Mouse (Mus musculus): Measurements from ENCODE around the gene Zfp184. TPM values are rescaled to one million over a fixed set of nuclear protein-coding genes. Genes with fewer than 3 reads are reported as not detected.
A peak's percentile ranks its signal among the peaks of the same experiment; 100 is the strongest.

Gene Zfp184
- polyA plus RNA-seq, 1 experiment from 2014 or later = 25.9 TPM

GRCm38 (mm10) chr13:21917480-21917879, 27.4 kb upstream of the Zfp184 start:
- H3K36me3 ChIP-seq (ENCODE audit: control insufficient read depth, insufficient read depth, low read length) = no peaks in the 10 kb centered on the region
- peak overlapping the region; percentile 51 for H3K4me3 ChIP-seq (ENCODE audit: low read depth, low read length)
- peaks cover 7% of the 10 kb centered on the region; the same call in 1 of the 2 replicates for H3K27me3 ChIP-seq (ENCODE audit: control insufficient read depth, insufficient read depth, low read length)
- ATAC-seq (replicated peaks; ENCODE audit: low FRiP score) (no peak), DNase-seq (ENCODE audit: low spot score) (no peak)
- under 1% methylated on average over 11 of the region's 11 CpGs for WGBS
- H3K27ac ChIP-seq (ENCODE audit: low read depth, low read length) = no peak overlapping the region
- no peak overlapping the region for H3K9ac ChIP-seq (ENCODE audit: low read length)
- 0 out of 2 replicates have a peak, but pooled peaks cover 2% of the 10 kb centered on the region for H3K4me1 ChIP-seq (replicated peaks; ENCODE audit: control insufficient read depth, insufficient read depth, low read length)
- peak overlapping the region; percentile 63 for H3K4me2 ChIP-seq (ENCODE audit: low read depth, low read length, severe bottlenecking)
- H3K9me3 ChIP-seq (ENCODE audit: control insufficient read depth, low read length) = no peaks in the 10 kb centered on the region

GRCm38 (mm10) chr13:21917992-21918391, 26.9 kb upstream of the Zfp184 start:
- Histone ChIP-seq H3K4me2 (ENCODE audit: low read depth, low read length, severe bottlenecking) (peak overlapping the region; percentile 63), H3K9me3 (ENCODE audit: control insufficient read depth, low read length) (no peaks in the 10 kb centered on the region), H3K4me1 (replicated peaks; ENCODE audit: control insufficient read depth, insufficient read depth, low read length) (0 out of 2 replicates have a peak, but pooled peaks cover 2% of the 10 kb centered on the region), H3K27me3 (ENCODE audit: control insufficient read depth, insufficient read depth, low read length) (peaks cover 7% of the 10 kb centered on the region; the same call in 1 of the 2 replicates), H3K9ac (ENCODE audit: low read length) (peak overlapping the region; percentile 9; the same call in 1 of the 2 replicates), H3K27ac (ENCODE audit: low read depth, low read length) (no peak overlapping the region), H3K4me3 (ENCODE audit: low read depth, low read length) (peak overlapping the region; percentile 51), H3K36me3 (ENCODE audit: control insufficient read depth, insufficient read depth, low read length) (no peaks in the 10 kb centered on the region)
- ATAC-seq (replicated peaks; ENCODE audit: low FRiP score) (no peak), DNase-seq (ENCODE audit: low spot score) (no peak)
- 0% methylated on average over 16 of the region's 16 CpGs for WGBS

DNA sequence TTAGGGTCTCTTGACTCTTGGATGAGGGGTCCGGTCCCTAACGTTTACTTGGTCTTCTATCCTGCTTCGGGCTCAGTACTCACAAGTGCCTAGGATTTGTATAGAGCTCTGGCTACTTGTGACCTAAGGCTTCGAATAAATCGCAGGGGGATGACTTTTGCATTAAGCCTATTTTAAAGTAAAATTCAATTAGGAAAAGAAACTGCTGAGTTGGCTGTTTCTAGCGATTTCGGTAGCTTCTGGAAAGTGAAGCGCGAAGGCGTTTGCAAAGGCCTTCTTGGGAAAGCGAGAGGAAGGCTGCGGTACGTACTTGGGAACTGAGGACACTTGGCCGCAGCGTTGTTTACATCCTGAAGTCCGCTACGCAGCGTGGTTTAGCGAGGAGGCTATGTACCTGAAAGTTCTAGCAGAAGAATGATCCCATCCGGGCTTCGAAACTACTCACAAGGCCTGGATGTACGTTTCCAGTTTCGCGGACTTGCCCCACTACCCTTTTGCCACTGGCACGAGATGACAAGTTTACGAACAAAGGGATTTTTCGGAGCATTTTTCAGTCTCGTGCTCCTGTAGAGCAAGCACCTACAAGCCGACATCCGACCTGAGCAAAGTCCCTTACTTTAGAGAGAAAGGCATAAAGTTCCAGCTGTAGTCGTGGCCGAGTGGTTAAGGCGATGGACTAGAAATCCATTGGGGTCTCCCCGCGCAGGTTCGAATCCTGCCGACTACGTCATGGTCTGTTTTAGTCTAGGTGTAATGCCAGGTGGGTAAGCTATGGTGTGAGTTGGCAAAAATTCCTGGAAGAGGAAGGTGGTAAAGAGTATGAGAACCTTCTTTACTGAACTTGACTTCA, 26.1 kb upstream of the Zfp184 start:
- peaks cover 7% of the 10 kb centered on the region; the same call in 1 of the 2 replicates for H3K27me3 ChIP-seq (ENCODE audit: control insufficient read depth, insufficient read depth, low read length)
- no peaks in the 10 kb centered on the region for H3K36me3 ChIP-seq (ENCODE audit: control insufficient read depth, insufficient read depth, low read length)
- 0 out of 2 replicates have a peak, but pooled peaks cover 2% of the 10 kb centered on the region for H3K4me1 ChIP-seq (replicated peaks; ENCODE audit: control insufficient read depth, insufficient read depth, low read length)
- no peaks in the 10 kb centered on the region for H3K9me3 ChIP-seq (ENCODE audit: control insufficient read depth, low read length)
- WGBS = under 1% methylated on average over 38 of the region's 38 CpGs
- ATAC-seq (replicated peaks; ENCODE audit: low FRiP score) (peak; percentile 87), DNase-seq (ENCODE audit: low spot score) (peak; percentile 91)
- peak overlapping the region; percentile 54 for H3K9ac ChIP-seq (ENCODE audit: low read length)
- H3K4me3 ChIP-seq (ENCODE audit: low read depth, low read length) = peak overlapping the region; percentile 51
- H3K4me2 ChIP-seq (ENCODE audit: low read depth, low read length, severe bottlenecking) = peak overlapping the region; percentile 63
- H3K27ac ChIP-seq (ENCODE audit: low read depth, low read length) = no peak overlapping the region

DNA sequence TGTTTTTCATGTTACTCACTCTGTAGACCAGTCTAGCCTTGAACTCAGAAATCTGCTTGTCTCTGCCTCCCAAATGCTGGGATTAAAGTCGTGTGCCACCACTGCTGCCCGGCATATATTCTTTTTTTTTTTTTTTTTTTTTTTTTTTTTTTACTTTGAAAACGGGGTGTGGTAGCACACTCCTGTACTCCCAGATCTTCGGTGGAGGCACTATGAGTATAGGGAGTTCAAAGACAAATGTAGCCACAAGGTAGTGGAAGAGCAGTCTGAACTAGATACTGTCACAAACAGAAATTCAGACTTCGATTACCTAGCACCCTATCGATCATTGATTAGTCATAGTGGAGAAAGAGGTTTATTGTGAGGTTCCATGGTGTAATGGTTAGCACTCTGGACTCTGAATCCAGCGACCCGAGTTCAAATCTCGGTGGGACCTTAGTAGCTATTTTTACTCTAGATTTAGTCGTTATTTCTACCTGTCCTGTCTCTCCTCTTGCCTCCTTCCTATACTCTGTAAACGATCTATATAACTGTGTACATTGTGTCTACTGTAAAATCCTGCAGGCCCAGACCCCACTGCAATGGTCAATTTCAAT, 25.0 kb upstream of the Zfp184 start:
- Histone ChIP-seq H3K36me3 (ENCODE audit: control insufficient read depth, insufficient read depth, low read length) (no peaks in the 10 kb centered on the region), H3K9me3 (ENCODE audit: control insufficient read depth, low read length) (no peaks in the 10 kb centered on the region), H3K4me1 (replicated peaks; ENCODE audit: control insufficient read depth, insufficient read depth, low read length) (no peaks in the 10 kb centered on the region), H3K4me3 (ENCODE audit: low read depth, low read length) (no peak overlapping the region), H3K9ac (ENCODE audit: low read length) (no peak overlapping the region), H3K27me3 (ENCODE audit: control insufficient read depth, insufficient read depth, low read length) (peaks cover 7% of the 10 kb centered on the region; the same call in 1 of the 2 replicates), H3K4me2 (ENCODE audit: low read depth, low read length, severe bottlenecking) (0 out of 2 replicates have a peak overlapping the region, but pooled peaks have one; percentile 5), H3K27ac (ENCODE audit: low read depth, low read length) (no peak overlapping the region)
- DNase-seq (ENCODE audit: low spot score) = no peak
- WGBS = 5% methylated on average over 11 of the region's 11 CpGs
- no peak for ATAC-seq (replicated peaks; ENCODE audit: low FRiP score)

DNA sequence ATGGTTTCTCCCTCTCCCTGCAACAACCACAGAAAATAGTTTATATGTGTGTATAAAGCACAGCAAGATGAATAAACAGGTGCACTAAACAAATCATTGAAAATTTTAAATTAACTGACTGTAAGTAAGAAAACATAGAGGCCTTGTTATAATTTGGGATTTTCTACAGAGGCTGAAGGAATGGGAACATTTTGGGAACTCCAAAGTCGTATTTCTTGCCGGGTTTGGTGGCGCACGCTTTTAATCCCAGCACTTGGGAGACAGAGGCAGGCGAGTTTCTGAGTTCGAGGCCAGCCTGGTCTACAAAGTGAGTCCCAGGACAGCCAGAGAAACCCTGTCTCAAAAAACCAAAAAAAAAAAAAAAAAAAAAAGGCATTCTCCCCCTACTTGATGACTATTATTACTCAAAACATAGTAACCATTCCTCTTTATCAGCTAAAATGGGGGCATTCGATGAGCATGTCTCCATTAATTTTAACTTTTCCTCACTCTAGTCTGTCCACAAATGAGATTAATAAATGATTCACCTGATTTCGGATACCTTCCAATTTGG, 24.1 kb upstream of the Zfp184 start:
- ATAC-seq (replicated peaks; ENCODE audit: low FRiP score) (no peak), DNase-seq (ENCODE audit: low spot score) (no peak)
- peaks cover 4% of the 10 kb centered on the region; the same call in 1 of the 2 replicates for H3K27me3 ChIP-seq (ENCODE audit: control insufficient read depth, insufficient read depth, low read length)
- no peaks in the 10 kb centered on the region for H3K4me1 ChIP-seq (replicated peaks; ENCODE audit: control insufficient read depth, insufficient read depth, low read length)
- WGBS = 21% methylated on average over 8 of the region's 8 CpGs
- no peak overlapping the region for H3K4me2 ChIP-seq (ENCODE audit: low read depth, low read length, severe bottlenecking)
- H3K4me3 ChIP-seq (ENCODE audit: low read depth, low read length) = no peak overlapping the region
- H3K27ac ChIP-seq (ENCODE audit: low read depth, low read length) = no peak overlapping the region
- H3K9ac ChIP-seq (ENCODE audit: low read length) = no peak overlapping the region
- no peaks in the 10 kb centered on the region for H3K36me3 ChIP-seq (ENCODE audit: control insufficient read depth, insufficient read depth, low read length)
- no peaks in the 10 kb centered on the region for H3K9me3 ChIP-seq (ENCODE audit: control insufficient read depth, low read length)

DNA sequence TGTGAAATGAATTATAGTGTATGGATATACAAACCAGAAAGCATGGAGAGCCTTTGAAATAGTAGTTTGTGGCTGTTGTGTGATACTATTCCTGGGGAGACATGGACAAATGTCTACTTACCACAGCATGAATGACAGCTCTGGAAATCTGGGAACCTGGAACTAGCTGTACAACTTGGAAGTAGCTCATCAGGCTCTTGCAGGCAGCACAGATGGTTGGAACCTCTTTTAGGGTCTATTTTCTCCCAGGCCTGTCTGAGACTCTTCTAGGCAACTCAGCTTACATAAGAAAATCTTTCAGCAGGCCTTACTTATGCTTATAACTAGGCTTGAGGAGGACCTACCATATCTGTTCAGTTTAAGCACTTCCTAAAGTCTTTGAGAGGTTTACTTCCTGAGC, 21.5 kb upstream of the Zfp184 start:
- DNase-seq (ENCODE audit: low spot score) = no peak
- Histone ChIP-seq H3K4me1 (replicated peaks; ENCODE audit: control insufficient read depth, insufficient read depth, low read length) (no peaks in the 10 kb centered on the region), H3K9ac (ENCODE audit: low read length) (no peak overlapping the region), H3K27ac (ENCODE audit: low read depth, low read length) (no peak overlapping the region), H3K27me3 (ENCODE audit: control insufficient read depth, insufficient read depth, low read length) (no peaks in the 10 kb centered on the region), H3K36me3 (ENCODE audit: control insufficient read depth, insufficient read depth, low read length) (no peaks in the 10 kb centered on the region), H3K9me3 (ENCODE audit: control insufficient read depth, low read length) (no peaks in the 10 kb centered on the region), H3K4me2 (ENCODE audit: low read depth, low read length, severe bottlenecking) (no peak overlapping the region), H3K4me3 (ENCODE audit: low read depth, low read length) (no peak overlapping the region)
- ATAC-seq (replicated peaks; ENCODE audit: low FRiP score) = no peak

DNA sequence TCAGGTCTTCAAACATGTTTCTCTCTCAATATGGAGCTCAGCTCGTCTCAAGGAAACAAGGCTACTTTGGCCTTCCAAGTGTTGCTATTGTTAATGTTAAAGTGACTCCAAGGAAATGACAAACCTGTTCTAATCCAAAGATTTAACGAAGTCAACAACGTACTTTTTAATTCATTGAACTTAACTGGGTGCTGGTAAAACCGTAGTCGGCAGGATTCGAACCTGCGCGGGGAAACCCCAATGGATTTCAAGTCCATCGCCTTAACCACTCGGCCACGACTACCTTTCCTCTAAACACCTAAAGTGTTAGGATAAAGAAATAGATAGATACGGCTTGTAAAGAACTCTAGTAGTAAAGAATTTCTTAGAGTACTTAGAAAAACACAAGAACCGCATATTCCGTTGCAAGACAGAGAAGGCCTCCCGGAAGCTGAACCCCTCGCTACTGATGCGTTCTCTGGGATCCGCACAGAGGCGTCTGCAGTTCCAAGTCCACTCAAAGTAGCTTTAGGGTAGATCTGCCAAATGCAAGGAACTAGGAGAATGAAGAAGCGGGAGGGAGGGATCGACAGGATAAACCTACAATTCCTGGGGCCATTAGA, 20.1 kb upstream of the Zfp184 start:
- no peaks in the 10 kb centered on the region for H3K9me3 ChIP-seq (ENCODE audit: control insufficient read depth, low read length)
- ATAC-seq (replicated peaks; ENCODE audit: low FRiP score) = no peak
- H3K4me3 ChIP-seq (ENCODE audit: low read depth, low read length) = 0 out of 2 replicates have a peak overlapping the region, but pooled peaks have one; percentile 11
- H3K9ac ChIP-seq (ENCODE audit: low read length) = no peak overlapping the region
- H3K4me2 ChIP-seq (ENCODE audit: low read depth, low read length, severe bottlenecking) = peak overlapping the region; percentile 34; the same call in 1 of the 2 replicates
- WGBS = under 1% methylated on average over 21 of the region's 21 CpGs
- H3K4me1 ChIP-seq (replicated peaks; ENCODE audit: control insufficient read depth, insufficient read depth, low read length) = no peaks in the 10 kb centered on the region
- H3K27ac ChIP-seq (ENCODE audit: low read depth, low read length) = no peak overlapping the region
- peak; percentile 77 for DNase-seq (ENCODE audit: low spot score)
- H3K36me3 ChIP-seq (ENCODE audit: control insufficient read depth, insufficient read depth, low read length) = no peaks in the 10 kb centered on the region
- H3K27me3 ChIP-seq (ENCODE audit: control insufficient read depth, insufficient read depth, low read length) = no peaks in the 10 kb centered on the region

DNA sequence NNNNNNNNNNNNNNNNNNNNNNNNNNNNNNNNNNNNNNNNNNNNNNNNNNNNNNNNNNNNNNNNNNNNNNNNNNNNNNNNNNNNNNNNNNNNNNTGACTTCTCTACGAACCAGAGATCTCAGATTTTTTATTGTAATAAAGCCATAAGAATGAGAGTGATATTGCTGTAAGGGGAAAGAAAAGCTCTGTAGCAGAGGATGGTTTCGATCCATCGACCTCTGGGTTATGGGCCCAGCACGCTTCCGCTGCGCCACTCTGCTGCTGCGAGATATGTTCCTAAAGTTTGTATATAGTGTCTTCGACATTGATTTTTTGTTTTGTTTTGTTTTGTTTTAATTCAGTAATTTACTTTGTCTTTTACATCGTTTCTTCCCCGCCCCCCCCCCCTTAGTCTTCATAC, 13.9 kb upstream of the Zfp184 start:
- Histone ChIP-seq H3K27ac (ENCODE audit: low read depth, low read length) (no peak overlapping the region), H3K9ac (ENCODE audit: low read length) (no peak overlapping the region), H3K36me3 (ENCODE audit: control insufficient read depth, insufficient read depth, low read length) (no peaks in the 10 kb centered on the region), H3K9me3 (ENCODE audit: control insufficient read depth, low read length) (no peaks in the 10 kb centered on the region), H3K4me2 (ENCODE audit: low read depth, low read length, severe bottlenecking) (no peak overlapping the region), H3K4me1 (replicated peaks; ENCODE audit: control insufficient read depth, insufficient read depth, low read length) (no peaks in the 10 kb centered on the region), H3K27me3 (ENCODE audit: control insufficient read depth, insufficient read depth, low read length) (no peaks in the 10 kb centered on the region), H3K4me3 (ENCODE audit: low read depth, low read length) (no peak overlapping the region)
- 8% methylated on average over 10 of the region's 10 CpGs for WGBS
- peak; percentile 52; the same call in 1 of the 2 replicates for ATAC-seq (replicated peaks; ENCODE audit: low FRiP score)
- DNase-seq (ENCODE audit: low spot score) = peak; percentile 65
